Mouse (Mus musculus): ENCODE results near the gene Gm38392. TPM values are rescaled to one million over a fixed set of nuclear protein-coding genes. Genes with fewer than 3 reads are reported as not detected.

The Gm38392 gene
- total RNA-seq, 2 experiments from 2014 or later, result 0.59 TPM; not detected in 1

GRCm38 (mm10) chr3:88228906-88229305 is 58.1 kb downstream of the Gm38392 start:
- DNase-seq (ENCODE audit: low spot score in 2 of 2), result no peak
- no peak for TF ChIP-seq CTCF (conservative IDR thresholded peaks at IDR 0.05)
- peak overlapping the region; percentile 95 for H3K27ac ChIP-seq
- H3K4me3 ChIP-seq, result no peak overlapping the region

DNA sequence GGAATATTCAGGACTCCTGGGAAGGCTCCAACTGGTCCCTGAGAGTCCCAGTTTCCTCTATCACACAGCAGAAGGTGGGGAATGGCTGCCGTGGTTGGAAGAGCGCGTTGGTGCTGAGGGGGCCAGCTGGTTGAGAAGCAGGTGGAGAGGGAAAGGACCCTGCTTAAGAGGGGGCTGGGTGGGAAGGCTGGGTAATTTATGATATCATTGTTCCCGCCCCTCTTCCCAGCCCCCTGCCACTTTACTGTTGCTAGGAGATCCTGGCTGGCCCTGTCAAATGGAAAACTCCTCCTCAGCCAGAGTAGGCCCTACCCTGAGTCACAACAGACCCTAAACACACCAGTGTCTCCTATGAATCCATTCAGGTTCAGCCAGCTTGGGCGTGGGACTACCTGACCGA is 59.0 kb downstream of the Gm38392 start:
- no peak for DNase-seq (ENCODE audit: low spot score in 2 of 2)
- Histone ChIP-seq H3K4me3 (no peak overlapping the region), H3K27ac (peak overlapping the region; percentile 95)
- no peak for TF ChIP-seq CTCF (conservative IDR thresholded peaks at IDR 0.05)

- TF ChIP-seq CTCF (conservative IDR thresholded peaks at IDR 0.05), result no peak
- no peak overlapping the region for H3K4me3 ChIP-seq
- no peak for DNase-seq (ENCODE audit: low spot score in 2 of 2)
- peak overlapping the region; percentile 95 for H3K27ac ChIP-seq
Observed at GRCm38 (mm10) chr3:88227260-88227659, 59.8 kb downstream of the Gm38392 start.

DNA sequence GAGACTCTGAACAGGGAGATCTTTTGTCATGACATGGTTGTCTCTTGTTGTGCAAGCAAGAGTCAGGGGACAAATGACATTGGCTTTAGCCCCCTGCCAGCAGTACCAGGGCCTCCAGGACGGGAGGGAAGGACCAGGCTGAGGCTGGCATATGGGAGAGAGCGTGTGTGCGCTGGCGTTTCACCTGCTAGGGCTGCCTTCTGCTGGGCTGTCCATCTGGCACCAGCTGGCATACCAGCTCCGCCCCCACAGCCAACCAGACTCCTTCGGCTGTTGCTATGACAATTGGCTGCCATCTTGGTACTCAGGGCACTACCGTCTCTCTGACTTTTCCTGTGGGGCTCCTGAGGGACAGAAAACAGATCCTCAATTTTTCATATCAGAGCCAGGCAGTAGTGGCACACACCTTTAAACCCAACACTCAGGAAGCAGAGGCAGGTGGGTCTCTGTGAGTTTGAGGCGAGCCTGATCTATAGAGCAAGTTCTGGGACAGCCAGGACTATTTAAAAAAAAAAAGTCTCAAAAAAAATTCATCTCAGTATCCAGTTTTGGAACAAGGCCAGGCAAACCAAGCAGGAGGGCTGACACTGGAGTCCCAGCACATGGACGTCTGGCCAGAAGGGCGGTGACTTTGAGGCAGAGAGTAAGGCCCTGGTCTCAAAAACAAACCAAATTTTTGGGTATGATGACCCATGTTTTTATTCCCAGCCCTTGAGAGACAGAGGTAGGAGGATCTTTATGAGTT is 60.7 kb downstream of the Gm38392 start:
- Histone ChIP-seq H3K4me3 (no peak overlapping the region), H3K27ac (peak overlapping the region; percentile 95)
- TF ChIP-seq CTCF (conservative IDR thresholded peaks at IDR 0.05), result no peak
- DNase-seq (ENCODE audit: low spot score in 2 of 2), result peak in 1 of 2 experiments; percentile 84

DNA sequence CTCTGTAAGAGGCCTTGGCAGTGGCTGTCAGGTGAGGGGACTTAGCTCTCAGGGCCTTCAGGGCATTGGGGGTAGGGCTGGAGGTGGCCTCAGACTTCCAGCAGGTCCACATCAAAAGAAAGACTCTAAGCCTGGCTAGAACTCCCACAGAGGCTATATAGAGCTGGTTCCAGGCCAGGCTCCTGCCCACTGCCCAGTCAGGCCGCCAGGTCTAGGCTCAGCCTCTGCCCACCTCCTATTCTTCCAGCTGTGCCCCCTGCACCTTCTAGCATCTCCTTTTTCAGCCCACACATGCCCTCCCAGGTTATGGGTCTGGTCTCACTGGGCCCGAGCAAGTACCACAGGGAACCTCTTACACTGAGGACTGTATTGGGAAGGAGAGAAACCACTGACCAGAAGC is 62.1 kb downstream of the Gm38392 start:
- TF ChIP-seq CTCF (conservative IDR thresholded peaks at IDR 0.05), result no peak
- Histone ChIP-seq H3K4me3 (no peak overlapping the region), H3K27ac (peak overlapping the region; percentile 95)
- no peak for DNase-seq (ENCODE audit: low spot score in 2 of 2)

GRCm38 (mm10) chr3:88222446-88222845 is 64.6 kb downstream of the Gm38392 start:
- Histone ChIP-seq H3K27ac (peak overlapping the region; percentile 95), H3K4me3 (no peak overlapping the region; the same call in 1 of the 2 replicates)
- no peak for TF ChIP-seq CTCF (conservative IDR thresholded peaks at IDR 0.05)
- DNase-seq (ENCODE audit: low spot score in 2 of 2), result peak in 1 of 2 experiments; percentile 79

DNA sequence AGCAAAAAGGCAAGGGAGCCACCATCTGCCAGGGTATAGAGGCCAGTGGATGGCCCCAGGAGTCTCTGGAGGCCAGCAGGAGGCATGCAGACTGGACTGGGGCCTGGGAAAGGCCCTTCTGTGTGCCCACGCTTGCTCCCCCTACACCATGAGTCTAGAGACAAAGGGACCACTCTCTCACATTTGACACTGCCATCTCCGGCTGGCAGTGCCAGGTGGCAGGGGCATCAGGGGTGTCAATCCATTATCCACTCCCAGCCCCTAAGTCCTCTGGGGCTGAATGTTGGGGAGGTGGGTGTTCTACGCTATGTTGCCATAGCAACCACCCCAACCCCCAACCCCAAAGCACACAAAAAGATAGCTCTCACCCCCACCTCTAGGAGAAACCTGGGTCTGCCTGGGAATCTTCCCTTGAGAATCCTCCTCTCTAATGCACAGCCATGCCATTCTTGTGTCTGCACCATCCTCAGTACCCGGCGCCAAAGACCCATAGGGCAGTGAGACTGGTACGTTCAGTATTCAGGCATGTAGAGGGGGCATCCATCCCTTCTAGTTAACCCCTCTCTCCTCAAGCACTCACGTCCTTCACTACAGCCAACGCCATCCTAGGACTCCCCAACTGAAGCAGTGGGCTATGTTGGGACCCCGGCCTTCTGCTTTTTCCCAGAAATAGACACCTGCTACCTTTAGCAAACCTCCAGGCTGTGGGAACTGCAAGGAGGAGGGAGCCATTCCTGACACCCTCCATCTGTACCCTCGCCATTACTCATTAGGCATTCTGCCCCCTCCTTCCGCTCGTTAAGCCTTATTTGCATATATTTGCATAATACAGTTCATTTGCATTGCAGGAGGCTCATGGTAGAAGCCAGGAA is 65.3 kb downstream of the Gm38392 start:
- peak overlapping the region; percentile 95 for H3K27ac ChIP-seq
- peak; percentile 75 to 91 for DNase-seq (ENCODE audit: low spot score in 2 of 2)
- no peak overlapping the region for H3K4me3 ChIP-seq
- TF ChIP-seq CTCF (conservative IDR thresholded peaks at IDR 0.05), result no peak

DNA sequence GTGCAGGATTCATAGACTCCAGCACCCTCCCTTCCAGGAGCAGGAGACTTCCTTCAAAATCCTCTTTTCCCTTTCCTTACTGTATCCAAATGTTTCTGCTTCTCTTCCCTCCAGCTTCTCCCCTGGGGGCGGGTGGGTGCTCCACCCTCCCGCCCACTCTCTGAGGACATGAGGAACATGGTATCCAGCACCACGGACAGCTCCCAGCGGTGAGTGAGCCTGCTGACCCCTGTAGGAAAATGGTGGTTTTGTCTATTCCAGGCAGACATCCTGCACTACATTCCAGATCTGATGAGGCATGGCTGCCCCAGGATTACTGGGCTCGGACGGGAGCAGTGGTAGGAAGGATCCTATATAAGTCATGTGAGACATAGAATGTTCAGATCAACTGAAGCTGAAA is 66.2 kb downstream of the Gm38392 start:
- peak overlapping the region; percentile 95 for H3K27ac ChIP-seq
- peak; percentile 28 for TF ChIP-seq CTCF (conservative IDR thresholded peaks at IDR 0.05)
- no peak overlapping the region for H3K4me3 ChIP-seq
- DNase-seq (ENCODE audit: low spot score in 2 of 2), result no peak

DNA sequence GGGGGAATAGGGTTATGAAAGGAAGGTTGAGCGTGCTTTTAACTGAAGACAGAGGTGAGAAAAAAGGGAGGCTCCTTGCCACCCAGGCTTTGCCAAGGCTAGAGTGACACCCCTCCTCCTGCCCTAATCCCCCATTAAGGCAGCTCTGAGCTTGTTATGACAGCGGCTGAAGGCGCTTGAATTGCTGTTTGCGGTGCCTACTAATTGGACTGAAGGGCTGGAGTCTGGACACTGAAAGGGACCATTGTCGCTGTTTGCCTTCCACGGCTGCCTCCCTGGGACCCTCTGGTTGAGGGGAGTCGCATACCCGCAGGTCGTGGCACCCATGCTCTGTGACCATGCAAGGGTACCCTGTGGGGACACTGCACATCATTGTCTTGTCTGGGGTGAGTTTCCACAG is 67.1 kb downstream of the Gm38392 start:
- no peak overlapping the region; the same call in 1 of the 2 replicates for H3K4me3 ChIP-seq
- H3K27ac ChIP-seq, result peak overlapping the region; percentile 95
- no peak for TF ChIP-seq CTCF (conservative IDR thresholded peaks at IDR 0.05)
- DNase-seq (ENCODE audit: low spot score in 2 of 2), result no peak

DNA sequence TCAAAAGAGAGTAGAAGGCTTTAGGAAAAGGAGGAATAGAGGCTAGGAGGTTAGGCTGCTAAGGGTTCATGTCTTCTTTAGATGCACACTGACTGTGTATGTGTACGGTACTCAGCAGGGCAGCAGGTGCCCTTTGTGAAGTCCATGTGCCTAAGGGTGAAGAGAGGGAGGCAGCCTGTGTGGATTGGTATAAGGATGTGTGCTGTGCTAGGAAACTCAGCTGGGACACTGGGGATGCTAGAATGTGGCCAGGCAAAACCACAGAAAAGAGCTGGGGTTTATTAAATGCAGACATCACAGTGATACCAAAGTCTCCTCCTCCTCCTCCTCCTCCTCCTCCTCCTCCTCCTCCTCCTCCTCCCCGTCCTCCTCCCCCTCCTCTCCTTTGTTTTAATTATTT is 69.3 kb downstream of the Gm38392 start:
- no peak for DNase-seq (ENCODE audit: low spot score in 2 of 2)
- TF ChIP-seq CTCF (conservative IDR thresholded peaks at IDR 0.05), result no peak

GRCm38 (mm10) chr3:88216534-88217326 is 70.3 kb downstream of the Gm38392 start:
- peak overlapping the region; percentile 99 for H3K27ac ChIP-seq
- no peak for DNase-seq (ENCODE audit: low spot score in 2 of 2)
- peak overlapping the region; percentile 81 for H3K4me3 ChIP-seq
- TF ChIP-seq CTCF (conservative IDR thresholded peaks at IDR 0.05), result no peak

More for the DNA sequence above, 69.3 kb downstream of the Gm38392 start:
- H3K4me3 ChIP-seq, result peak overlapping the region; percentile 44
- H3K27ac ChIP-seq, result peak overlapping the region; percentile 99

GRCm38 (mm10) chr3:88216116-88216515 is 70.9 kb downstream of the Gm38392 start:
- no peak for TF ChIP-seq CTCF (conservative IDR thresholded peaks at IDR 0.05)
- Histone ChIP-seq H3K27ac (peak overlapping the region; percentile 99), H3K4me3 (peak overlapping the region; percentile 81)
- no peak for DNase-seq (ENCODE audit: low spot score in 2 of 2)
